In the genomic region with DNA sequence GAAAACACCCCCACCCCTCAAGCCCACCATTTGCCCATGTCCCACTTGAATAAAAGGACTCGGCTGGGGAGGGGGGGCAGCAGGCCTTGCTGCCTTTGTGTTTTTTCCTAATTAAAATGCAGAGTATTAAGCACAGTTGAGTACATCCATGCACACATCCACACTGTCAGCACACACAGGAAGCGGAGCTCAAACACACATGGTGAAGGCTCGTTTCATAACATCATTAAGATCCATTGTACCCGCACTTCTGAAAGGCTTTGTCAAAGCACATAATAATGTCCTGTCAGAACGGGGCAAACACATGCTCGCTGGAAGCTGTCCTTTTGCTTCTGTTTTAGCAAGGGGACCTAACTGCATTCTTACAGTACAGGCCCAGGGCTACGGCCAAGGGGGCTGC, we compare ENCODE assay signal across 14 mouse cellular contexts.
DNase-seq lines count a peak whose midpoint lies in the region; ATAC-seq lines count a peak whose summit lies in the region.
"Had no signal": no experiment of that assay in that cellular context is flagged by ENCODE, and none has a peak within 500 bp of the region (broad histone marks: within the 10 kb centered on the region; RNA-seq: fewer than 3 reads in every experiment).

No protein-coding gene starts in this region.

- no peaks in the 10 kb centered on the region for H3K36me3 ChIP-seq in hindbrain, embryonic 11.5 days (ENCODE audit: control insufficient read depth, insufficient read depth, low read length)
- no peaks in the 10 kb centered on the region for H3K36me3 ChIP-seq in midbrain, embryonic 15.5 days (replicated peaks)
- H3K36me3 ChIP-seq: liver, embryonic 13.5 days; stomach, embryonic 15.5 days had no signal

- no peak overlapping the region for H3K4me2 ChIP-seq in hindbrain, embryonic 11.5 days (replicated peaks; ENCODE audit: low read depth, low read length)
- H3K4me2 ChIP-seq in midbrain, embryonic 15.5 days = no peak overlapping the region
- H3K4me2 ChIP-seq: liver, embryonic 13.5 days; stomach, embryonic 15.5 days had no signal

- H3K27ac ChIP-seq in hindbrain, embryonic 11.5 days (ENCODE audit: low read depth, low read length) = peak overlapping the region; percentile 77
- H3K27ac ChIP-seq in midbrain, embryonic 15.5 days = no peak overlapping the region
- H3K27ac ChIP-seq: liver, embryonic 13.5 days; stomach, embryonic 15.5 days had no signal

- H3K27me3 ChIP-seq in hindbrain, embryonic 11.5 days (ENCODE audit: control insufficient read depth, insufficient read depth, low read length) = no peaks in the 10 kb centered on the region
- no peaks in the 10 kb centered on the region for H3K27me3 ChIP-seq in midbrain, embryonic 15.5 days (replicated peaks)
- H3K27me3 ChIP-seq: CH12.LX; liver, embryonic 13.5 days; stomach, embryonic 15.5 days had no signal

- H3K4me1 ChIP-seq in hindbrain, embryonic 11.5 days (replicated peaks; ENCODE audit: control insufficient read depth, insufficient read depth, low read length) = 0 out of 2 replicates have a peak, but pooled peaks cover 5% of the 10 kb centered on the region
- peaks cover 10% of the 10 kb centered on the region for H3K4me1 ChIP-seq in midbrain, embryonic 15.5 days
- H3K4me1 ChIP-seq: liver, embryonic 13.5 days; stomach, embryonic 15.5 days had no signal

- no peak overlapping the region for H3K4me3 ChIP-seq in hindbrain, embryonic 11.5 days (ENCODE audit: low read depth, low read length)
- H3K4me3 ChIP-seq in midbrain, embryonic 15.5 days = no peak overlapping the region
- H3K4me3 ChIP-seq: liver, embryonic 13.5 days; stomach, embryonic 15.5 days had no signal

- peak; percentile 51 for DNase-seq in Muller cell, postnatal 12 days (ENCODE audit: inconsistent ontology term)
- DNase-seq in embryo, embryonic 10.5 days (ENCODE audit: low spot score) = peak; percentile 42
- peak; percentile 46 for DNase-seq in hindbrain, embryonic 11.5 days (ENCODE audit: low spot score)
- DNase-seq in layer of hippocampus, postnatal 36 days = no peak
- DNase-seq: cerebellum, postnatal 25 days; heart, postnatal 4 days; kidney, postnatal 10 days; liver, embryonic 13.5 days; thymus, postnatal 4 days had no signal

- H3K9me3 ChIP-seq in hindbrain, embryonic 11.5 days (ENCODE audit: control insufficient read depth, low read length) = no peaks in the 10 kb centered on the region
- no peaks in the 10 kb centered on the region for H3K9me3 ChIP-seq in midbrain, embryonic 15.5 days
- H3K9me3 ChIP-seq: liver, embryonic 13.5 days; stomach, embryonic 15.5 days had no signal

- H3K9ac ChIP-seq in hindbrain, embryonic 11.5 days (ENCODE audit: low read depth, low read length) = no peak overlapping the region; the same call in 1 of the 2 replicates
- H3K9ac ChIP-seq in midbrain, embryonic 15.5 days = no peak overlapping the region
- H3K9ac ChIP-seq: liver, embryonic 13.5 days; stomach, embryonic 15.5 days had no signal

- WGBS in hindbrain, embryonic 11.5 days = 27% methylated on average over 7 of the region's 7 CpGs
- WGBS in midbrain, embryonic 15.5 days = 15% methylated on average over 7 of the region's 7 CpGs

- peak; percentile 78 for ATAC-seq in hindbrain, embryonic 11.5 days (ENCODE audit: low FRiP score)
- ATAC-seq in midbrain, embryonic 15.5 days (replicated peaks) = peak; percentile 79
- ATAC-seq in activated CD4-positive, CD25-positive, alpha-beta regulatory T cell, adult 4 months = no peak
- no peak for ATAC-seq in frontal cortex, adult (ENCODE audit: low TSS enrichment)

Comparison
In these comparisons a context has a peak if more than half of its experiments do, and no peak if none do; other contexts are left out.
1. DNase-seq: peak in Muller cell, postnatal 12 days (single experiment), embryo, embryonic 10.5 days (single experiment) and hindbrain, embryonic 11.5 days (single experiment); none in layer of hippocampus, postnatal 36 days (0 of 2).
2. ATAC-seq: peak in hindbrain, embryonic 11.5 days (single experiment) and midbrain, embryonic 15.5 days (single experiment); none in activated CD4-positive, CD25-positive, alpha-beta regulatory T cell, adult 4 months (single experiment) and frontal cortex, adult (single experiment).